Mouse (Mus musculus) CH12.LX (cell line): ENCODE results near the gene Ankle1. TPM values are rescaled to one million over a fixed set of nuclear protein-coding genes. Genes with fewer than 3 reads are reported as not detected.

ENCODE experiments used
- DNase-seq: peaks from one replicate; pipeline ENCODE4 v3.0.0-alpha.2; 2013; ENCODE audit errors: extremely low read depth
- H3K27ac ChIP-seq: 2 replicates; pipeline ENCODE4 v1.5.1; 2012; ENCODE audit warnings: low read depth, mild to moderate bottlenecking, control low read depth, moderate library complexity; ENCODE audit not compliant: insufficient read depth
- H3K27me3 ChIP-seq: replicated peaks from 2 replicates; pipeline ENCODE3; 2012; ENCODE audit warnings: inconsistent platforms
- H3K36me3 ChIP-seq, 2 experiments: replicated peaks in 1 of 2; 2 replicates each; pipeline versions ENCODE3 to v1.6.1; 2012; ENCODE audit warnings: inconsistent platforms in 1 of 2, low read length in 1 of 2, mild to moderate bottlenecking in 1 of 2, mixed read lengths in 1 of 2, moderate library complexity in 1 of 2; ENCODE audit not compliant: control insufficient read depth in 1 of 2, insufficient read depth in 1 of 2
- H3K4me1 ChIP-seq, 2 experiments: 2 replicates each; pipeline ENCODE4 v1.6.1; 2012; ENCODE audit warnings: inconsistent platforms in 1 of 2, moderate library complexity in 1 of 2; ENCODE audit not compliant: insufficient read depth in 2 of 2, control insufficient read depth in 1 of 2
- H3K4me2 ChIP-seq: 2 replicates; pipeline ENCODE4 v1.6.1; 2012; ENCODE audit warnings: low read depth, mild to moderate bottlenecking, control low read depth; ENCODE audit not compliant: poor library complexity, insufficient read depth, severe bottlenecking
- H3K4me3 ChIP-seq, 3 experiments: fragments of 150-350 bp in 1 of 3; sonication (generic) in 1 of 3; replicated peaks in 1 of 3; 2 replicates each; pipeline versions ENCODE3 to v1.5.1; 2011 to 2012; ENCODE audit warnings: low read depth in 2 of 3, low read length in 2 of 3, mild to moderate bottlenecking in 2 of 3, moderate library complexity in 2 of 3, control low read depth in 1 of 3, improper control_type of control experiment in 1 of 3, inconsistent platforms in 1 of 3, mixed read lengths in 1 of 3; ENCODE audit not compliant: poor library complexity in 1 of 3
- H3K79me2 ChIP-seq: replicated peaks from 2 replicates; pipeline ENCODE4 v1.6.1; 2012; ENCODE audit warnings: mild to moderate bottlenecking, moderate library complexity; ENCODE audit not compliant: control insufficient read depth, poor library complexity, insufficient read depth, severe bottlenecking; ENCODE audit errors: extremely low read depth
- H3K9ac ChIP-seq: 2 replicates; pipeline ENCODE4 v1.6.1; 2012; ENCODE audit warnings: low read depth, mild to moderate bottlenecking, control low read depth, moderate library complexity; ENCODE audit not compliant: insufficient read depth
- H3K9me3 ChIP-seq: replicated peaks from 2 replicates; pipeline ENCODE3; 2012; ENCODE audit warnings: low read length, inconsistent platforms, mixed read lengths
- BHLHE40 ChIP-seq: IDR thresholded peaks from 2 replicates; pipeline ENCODE4 v1.6.1; 2011; ENCODE audit warnings: mild to moderate bottlenecking, low read depth, low read length, improper control_type of control experiment
- CHD1 ChIP-seq: IDR thresholded peaks from 2 replicates; pipeline ENCODE4 v1.6.1; 2012; ENCODE audit warnings: low read depth, low read length, improper control_type of control experiment, inconsistent platforms
- CHD2 ChIP-seq: IDR thresholded peaks from 2 replicates; pipeline ENCODE4 v1.6.1; 2011; ENCODE audit warnings: low read length, improper control_type of control experiment
- E2F4 ChIP-seq: IDR thresholded peaks from 2 replicates; pipeline ENCODE4 v1.6.1; 2011; ENCODE audit warnings: low read depth, low read length, improper control_type of control experiment; ENCODE audit not compliant: insufficient replicate concordance
- ELF1 ChIP-seq: IDR thresholded peaks from 2 replicates; pipeline ENCODE4 v1.6.1; 2014; ENCODE audit warnings: low read depth, mild to moderate bottlenecking, inconsistent platforms, low read length, improper control_type of control experiment
- EP300 ChIP-seq: IDR thresholded peaks from 2 replicates; pipeline ENCODE4 v1.6.1; 2011; ENCODE audit warnings: low read length, improper control_type of control experiment
- HCFC1 ChIP-seq: IDR thresholded peaks from 2 replicates; pipeline ENCODE4 v1.6.1; 2012; ENCODE audit warnings: low read depth, mild to moderate bottlenecking, inconsistent platforms, low read length, improper control_type of control experiment
- JUN ChIP-seq: IDR thresholded peaks from 2 replicates; pipeline ENCODE4 v1.6.1; 2011; ENCODE audit warnings: low read depth, mild to moderate bottlenecking, low read length, improper control_type of control experiment, moderate library complexity; ENCODE audit not compliant: insufficient read depth
- KAT2A ChIP-seq: IDR thresholded peaks from 2 replicates; pipeline ENCODE4 v1.6.1; 2012; ENCODE audit warnings: low read length, improper control_type of control experiment, inconsistent platforms; ENCODE audit not compliant: insufficient replicate concordance
- MAFK ChIP-seq: IDR thresholded peaks from 2 replicates; pipeline ENCODE4 v1.6.1; 2011; ENCODE audit warnings: low read length, improper control_type of control experiment; ENCODE audit not compliant: insufficient replicate concordance
- MAX ChIP-seq: IDR thresholded peaks from 2 replicates; pipeline ENCODE4 v1.6.1; 2011; ENCODE audit warnings: low read length, improper control_type of control experiment
- MEF2A ChIP-seq: IDR thresholded peaks from 2 replicates; pipeline ENCODE4 v1.6.1; 2014; ENCODE audit warnings: low read depth, mild to moderate bottlenecking, inconsistent platforms, low read length, improper control_type of control experiment, borderline replicate concordance
- MXI1 ChIP-seq: IDR thresholded peaks from 2 replicates; pipeline ENCODE4 v1.6.1; 2011; ENCODE audit warnings: mild to moderate bottlenecking, low read depth, low read length, improper control_type of control experiment
- MYC ChIP-seq: IDR thresholded peaks from 2 replicates; pipeline ENCODE4 v1.6.1; 2011; ENCODE audit warnings: low read depth, mild to moderate bottlenecking, improper control_type of control experiment, low read length
- NELFE ChIP-seq: IDR thresholded peaks from 2 replicates; pipeline ENCODE4 v1.6.1; 2011; ENCODE audit warnings: low read depth, low read length, improper control_type of control experiment
- NRF1 ChIP-seq: IDR thresholded peaks from 2 replicates; pipeline ENCODE4 v1.6.1; 2014; ENCODE audit warnings: low read depth, mild to moderate bottlenecking, inconsistent platforms, low read length, improper control_type of control experiment, moderate library complexity
- POLR2A ChIP-seq: IDR thresholded peaks from 2 replicates; pipeline ENCODE4 v1.6.1; 2011; ENCODE audit warnings: low read depth, mild to moderate bottlenecking, improper control_type of control experiment, low read length
- RAD21 ChIP-seq: IDR thresholded peaks from 2 replicates; pipeline ENCODE4 v1.6.1; 2011; ENCODE audit warnings: low read depth, mild to moderate bottlenecking, low read length, improper control_type of control experiment, moderate library complexity
- RCOR1 ChIP-seq: conservative IDR thresholded peaks from 2 replicates; pipeline ENCODE4 v1.6.1; 2012; ENCODE audit warnings: low read depth, mild to moderate bottlenecking, inconsistent platforms, low read length, improper control_type of control experiment
- SIN3A ChIP-seq: IDR thresholded peaks from 2 replicates; pipeline ENCODE4 v1.6.1; 2012; ENCODE audit warnings: low read length, improper control_type of control experiment, inconsistent platforms
- SMC3 ChIP-seq: IDR thresholded peaks from 2 replicates; pipeline ENCODE4 v1.6.1; 2011; ENCODE audit warnings: low read depth, low read length, improper control_type of control experiment
- TBP ChIP-seq: conservative IDR thresholded peaks from 2 replicates; pipeline ENCODE4 v1.6.1; 2011; ENCODE audit warnings: low read depth, low read length, improper control_type of control experiment
- TCF12 ChIP-seq: IDR thresholded peaks from 2 replicates; pipeline ENCODE4 v1.6.1; 2014; ENCODE audit warnings: low read depth, mild to moderate bottlenecking, inconsistent platforms, low read length, improper control_type of control experiment
- UBTF ChIP-seq: IDR thresholded peaks from 2 replicates; pipeline ENCODE4 v1.6.1; 2012; ENCODE audit warnings: low read depth, mild to moderate bottlenecking, inconsistent platforms, low read length, improper control_type of control experiment, moderate library complexity
- USF1 ChIP-seq: IDR thresholded peaks from 2 replicates; pipeline ENCODE4 v1.6.1; 2014; ENCODE audit warnings: low read depth, mild to moderate bottlenecking, inconsistent platforms, low read length, improper control_type of control experiment
- ZC3H11A ChIP-seq: IDR thresholded peaks from 2 replicates; pipeline ENCODE4 v1.6.1; 2012; ENCODE audit warnings: low read depth, mild to moderate bottlenecking, inconsistent platforms, low read length, improper control_type of control experiment
- ZKSCAN1 ChIP-seq: IDR thresholded peaks from 2 replicates; pipeline ENCODE4 v1.6.1; 2012; ENCODE audit warnings: low read depth, inconsistent platforms, low read length, improper control_type of control experiment, borderline replicate concordance
- ZMIZ1 ChIP-seq: IDR thresholded peaks from 2 replicates; pipeline ENCODE4 v1.6.1; 2012; ENCODE audit warnings: low read depth, mild to moderate bottlenecking, inconsistent platforms, low read length, improper control_type of control experiment
- dilution Hi-C: fragments of 300-500 bp; cut with MboI; formaldehyde crosslinking; loops from 2 replicates; pipeline ENCODE4 v1.14.3; 2020; ENCODE audit warnings: low sequenced_read_pairs; ENCODE audit not compliant: extremely low pct_unique_long_range_greater_than_20kb, extremely low pct_ligation_motif_present
- in situ Hi-C: fragments of 300-500 bp; cut with MboI; formaldehyde crosslinking; loops from 3 replicates; pipeline ENCODE4 v1.14.3; 2019; ENCODE audit warnings: low sequenced_read_pairs, low pct_ligation_motif_present, low pct_unique_long_range_greater_than_20kb, mixed read lengths
- polyA plus RNA-seq: library from polyadenylated mRNA; unstranded; fragments of >175 nt; gene quantifications from 2 replicates; pipeline ENCODE4 v1.2.1, GENCODE M21; 2012; ENCODE audit warnings: low read depth; ENCODE audit not compliant: insufficient read length
- total RNA-seq, 2 experiments: library from RNA; depleted of rRNA; stranded (reverse); fragments of 300-350 nt in 1 of 2; fragments of >200 nt in 1 of 2; gene quantifications; 2 replicates each; pipeline ENCODE4 v1.2.3; 2012 to 2014

Gene Ankle1
- total and polyA plus RNA-seq, 3 experiments, result 9.4 to 17.9 (median 17.4) TPM

- no peak overlapping the region for H3K9ac ChIP-seq
- no peaks in the 10 kb centered on the region for H3K27me3 ChIP-seq
- no peak overlapping the region for H3K27ac ChIP-seq
- H3K9me3 ChIP-seq, result no peaks in the 10 kb centered on the region
- no peak for DNase-seq
- peaks cover 13 to 49% of the 10 kb centered on the region in 2 experiments for H3K4me1 ChIP-seq
- H3K4me3 ChIP-seq, result no peak overlapping the region
- H3K36me3 ChIP-seq, result peaks cover 13 to 20% of the 10 kb centered on the region in 2 experiments
- H3K4me2 ChIP-seq, result no peak overlapping the region
- no peak for TF ChIP-seq NRF1
- no peak for TF ChIP-seq CHD1
- TF ChIP-seq BHLHE40, result no peak
- no peak for TF ChIP-seq CHD2
- in situ Hi-C loops, result no loop called here
- H3K79me2 ChIP-seq, result peaks cover 6% of the 10 kb centered on the region; the same call in 1 of the 2 replicates
- dilution Hi-C loops, result no loop called here
Observed at GRCm38 (mm10) chr8:71395071-71395470, 10.7 kb upstream of the Ankle1 start.

GRCm38 (mm10) chr8:71395629-71396028, 10.2 kb upstream of the Ankle1 start, which contains the start of gene Ushbp1:
Gene Ushbp1 (minus strand): TSS chr8:71395802.
- H3K27me3 ChIP-seq, result no peaks in the 10 kb centered on the region
- peak within 1 kb of the TSS; percentile 36 to 89 (median 49) for H3K4me3 ChIP-seq

GRCm38 (mm10) chr8:71396639-71397305, 9.0 kb upstream of the Ankle1 start, which contains the start of gene Babam1:
Gene Babam1 (plus strand): TSS chr8:71396861.
- H3K4me3 ChIP-seq, result peak within 1 kb of the TSS; percentile 74 to 97 (median 89)
- H3K4me2 ChIP-seq, result peak within 1 kb of the TSS; percentile 89
- peak; percentile 99 for DNase-seq
- H3K27ac ChIP-seq, result peak within 1 kb of the TSS; percentile 35
- H3K9me3 ChIP-seq, result no peaks in the 10 kb centered on the region
- in situ Hi-C loops, result no loop called here
- H3K36me3 ChIP-seq, result peaks cover 19 to 31% of the 10 kb centered on the region in 2 experiments
- H3K4me1 ChIP-seq, result peaks cover 12 to 40% of the 10 kb centered on the region in 2 experiments
- peak within 1 kb of the TSS; percentile 87 for H3K9ac ChIP-seq
- peaks cover 6% of the 10 kb centered on the region; the same call in 1 of the 2 replicates for H3K79me2 ChIP-seq
- no peaks in the 10 kb centered on the region for H3K27me3 ChIP-seq
- dilution Hi-C loops, result no loop called here
- no peak for TF ChIP-seq CHD1
- TF ChIP-seq MAFK, result no peak
- peak; percentile 52; the same call in 1 of the 2 replicates for TF ChIP-seq MXI1
- peak; percentile 63; the same call in 1 of the 2 replicates for TF ChIP-seq NELFE
- TF ChIP-seq TBP, result peak; percentile 65; the same call in 1 of the 2 replicates
- peak; percentile 99 for TF ChIP-seq HCFC1
- no peak for TF ChIP-seq RAD21
- no peak for TF ChIP-seq SMC3
- TF ChIP-seq ZKSCAN1, result no peak
- TF ChIP-seq UBTF, result no peak
- no peak for TF ChIP-seq MYC
- peak; percentile 71; the same call in 1 of the 2 replicates for TF ChIP-seq ZMIZ1
- peak; percentile 68; the same call in 1 of the 2 replicates for TF ChIP-seq SIN3A
- TF ChIP-seq TCF12, result peak; percentile 85
- peak; percentile 56; the same call in 1 of the 2 replicates for TF ChIP-seq NRF1

More at GRCm38 (mm10) chr8:71395629-71396028, 10.2 kb upstream of the Ankle1 start, which contains the start of gene Ushbp1:
- H3K4me2 ChIP-seq, result peak within 1 kb of the TSS; percentile 89
- dilution Hi-C loops (no loop called here), in situ Hi-C loops (no loop called here)
- no peaks in the 10 kb centered on the region for H3K9me3 ChIP-seq
- TF ChIP-seq HCFC1 (no peak), EP300 (no peak), NRF1 (no peak), USF1 (no peak), POLR2A (no peak), MAX (no peak), MYC (no peak), RCOR1 (no peak), ZC3H11A (no peak), KAT2A (no peak), ELF1 (no peak), JUN (no peak), BHLHE40 (no peak), SMC3 (no peak), MEF2A (no peak), MXI1 (no peak), ZMIZ1 (no peak), E2F4 (no peak)
- H3K36me3 ChIP-seq, result peaks cover 15 to 23% of the 10 kb centered on the region in 2 experiments
- peaks cover 13 to 49% of the 10 kb centered on the region in 2 experiments for H3K4me1 ChIP-seq
- H3K79me2 ChIP-seq, result peaks cover 6% of the 10 kb centered on the region; the same call in 1 of the 2 replicates
- peak within 1 kb of the TSS; percentile 60 for H3K9ac ChIP-seq
- peak within 1 kb of the TSS; percentile 21 for H3K27ac ChIP-seq
- no peak for DNase-seq
